Mouse (Mus musculus) bone marrow, adult 2 months (tissue): Measurements from ENCODE around the gene Inpp1.

Experiments
- CTCF ChIP-seq: fragments of 200-500 bp; IDR thresholded peaks from 2 replicates; pipeline ENCODE4 v1.5.1; 2011; ENCODE audit warnings: low read length, control low read depth; ENCODE audit not compliant: control insufficient read depth, insufficient read depth
- POLR2A ChIP-seq: fragments of 200-500 bp; IDR thresholded peaks from 2 replicates; pipeline ENCODE4 v1.6.1; 2011; ENCODE audit warnings: low read depth, mild to moderate bottlenecking, control low read depth, low read length, borderline replicate concordance; ENCODE audit not compliant: control insufficient read depth

- TF ChIP-seq CTCF = no peak
- TF ChIP-seq POLR2A = no peak
Observed at GRCm38 (mm10) chr1:52816232-52816891, 1.1 kb downstream of the Inpp1 start.
